Mouse (Mus musculus): Measurements from ENCODE around the gene Pdcd1lg2. TPM values are rescaled to one million over a fixed set of nuclear protein-coding genes. Genes with fewer than 3 reads are reported as not detected.

The Pdcd1lg2 gene
- not detected for total RNA-seq (2021)

DNA sequence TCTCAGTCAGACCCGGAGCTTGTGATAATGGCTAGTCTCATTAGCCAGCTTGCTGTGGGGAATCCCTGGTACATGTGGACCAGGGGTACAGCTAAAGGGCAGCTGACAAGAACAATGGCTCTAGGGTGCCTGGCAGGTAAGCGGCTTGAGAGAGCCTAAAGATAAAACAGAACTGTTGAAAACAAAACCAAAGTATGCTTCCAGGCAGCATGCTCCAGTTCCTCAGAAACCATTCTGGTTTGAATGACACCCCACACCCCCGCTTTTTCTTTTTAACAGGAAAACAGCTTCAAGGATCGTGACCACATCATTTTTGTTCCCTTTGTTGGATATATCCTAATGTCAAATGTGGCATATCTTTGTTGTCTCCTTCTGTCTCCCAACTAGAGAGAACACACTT is at the start of gene Pdcd1lg2:
Gene Pdcd1lg2 (plus strand): TSS at position 301 of the 400 bp plus-strand sequence.
- DNase-seq: no peak

DNA sequence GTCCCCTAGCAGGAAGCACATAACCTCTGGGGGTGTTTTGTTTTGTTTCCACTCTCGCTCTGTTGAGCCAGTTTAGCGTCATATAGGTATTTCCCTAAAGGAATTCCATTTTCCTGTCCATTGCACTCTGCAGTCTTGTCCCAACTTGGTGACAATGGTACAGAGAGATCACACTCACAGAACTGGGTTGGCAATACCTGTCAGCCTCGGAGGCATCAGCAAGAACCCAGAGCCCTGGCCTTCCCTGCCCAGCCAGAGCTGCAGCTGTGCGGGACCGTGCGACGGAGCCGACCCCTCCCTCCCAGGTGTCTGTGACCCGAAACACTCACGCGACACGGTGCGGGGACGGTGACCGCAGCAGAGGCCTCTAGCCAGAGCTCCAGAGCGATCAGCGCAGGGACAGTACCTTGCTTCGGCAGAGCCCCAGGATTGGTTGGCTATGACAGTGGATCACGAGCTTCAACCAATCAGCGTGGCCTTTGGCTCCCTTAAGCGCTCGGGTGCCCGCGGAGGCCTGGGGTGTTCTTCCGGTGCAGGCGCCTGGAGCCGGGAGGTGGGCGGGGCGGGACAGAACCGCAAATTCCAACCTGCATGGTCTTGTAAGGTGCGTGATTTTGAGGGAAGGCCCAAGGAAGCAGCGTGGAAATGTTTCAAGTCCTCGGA is 49.1 kb upstream of the Pdcd1lg2 start:
- peak; percentile 90 for DNase-seq

DNA sequence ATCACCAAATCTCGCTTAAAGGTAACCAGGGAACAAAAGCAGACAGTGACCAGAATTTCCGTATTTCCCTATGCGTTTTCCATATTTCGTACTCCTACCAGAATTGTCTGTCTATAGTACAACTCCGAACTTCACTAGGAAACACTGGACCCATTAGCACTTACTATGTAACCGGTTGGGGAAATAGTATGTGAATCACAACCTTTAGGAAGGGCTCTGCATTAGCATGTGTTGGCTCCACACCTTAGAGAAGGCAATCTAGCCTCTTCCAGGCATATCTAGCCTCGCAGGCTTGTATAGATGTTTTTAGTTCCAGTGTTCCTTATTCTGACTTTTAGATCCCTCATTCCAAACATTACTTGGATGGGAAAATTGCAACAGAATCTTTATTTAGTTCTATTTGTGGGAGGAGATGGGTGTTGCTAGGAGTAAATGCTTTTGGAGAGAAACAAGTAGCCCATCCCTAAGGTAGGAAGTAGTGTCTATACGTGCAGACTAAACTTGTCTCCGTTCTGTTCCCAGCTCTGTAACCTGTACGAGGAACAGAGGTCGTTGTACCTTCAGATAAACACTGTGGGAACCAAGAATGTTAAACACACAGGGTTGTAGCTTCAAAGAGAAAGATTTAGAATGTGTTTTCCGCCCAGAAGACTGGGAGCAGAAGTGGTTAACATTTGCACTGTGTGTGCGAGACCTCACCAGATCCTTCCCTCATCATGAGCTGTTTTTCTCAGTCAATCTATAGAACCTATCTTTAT is 48.4 kb upstream of the Pdcd1lg2 start:
- DNase-seq: no peak

DNA sequence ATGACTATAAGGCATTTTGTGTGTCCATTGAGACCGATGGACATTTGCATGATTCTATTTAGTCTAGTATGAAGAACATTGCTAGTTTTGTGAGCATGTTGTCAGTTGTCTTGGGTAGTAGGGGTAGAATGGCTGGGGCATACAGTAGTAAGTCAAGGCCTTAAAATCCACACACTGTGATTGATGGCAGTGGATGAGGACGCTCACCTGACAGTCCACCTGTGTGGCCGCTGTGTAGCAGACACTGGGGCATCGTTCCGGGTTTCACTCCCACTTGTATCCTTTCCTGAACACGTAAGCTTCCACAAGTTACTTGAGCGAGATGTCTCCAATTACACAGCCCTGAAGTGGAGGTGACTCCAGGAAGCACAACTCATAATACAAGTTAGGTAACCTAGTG is 47.2 kb upstream of the Pdcd1lg2 start:
- no peak for DNase-seq

DNA sequence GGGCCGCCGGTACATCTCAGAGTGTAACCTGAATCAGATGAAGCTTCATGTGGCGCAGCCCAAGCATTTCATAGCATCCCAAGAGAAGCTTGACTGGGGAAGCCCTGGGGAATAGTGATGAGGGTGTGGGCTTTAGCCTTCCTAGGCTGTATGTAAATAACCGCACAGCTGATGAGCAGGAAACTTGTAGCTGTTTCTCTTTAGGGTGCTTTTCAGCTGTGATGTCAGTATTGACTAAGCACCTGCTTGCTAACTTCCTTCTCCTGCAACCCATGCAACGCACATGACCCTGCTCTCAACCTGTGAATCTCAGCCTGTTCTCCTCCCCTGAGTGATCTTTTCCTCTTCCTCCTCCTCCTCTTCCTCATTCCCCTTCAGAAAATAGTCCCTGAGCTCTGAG is 46.6 kb upstream of the Pdcd1lg2 start:
- no peak for DNase-seq

DNA sequence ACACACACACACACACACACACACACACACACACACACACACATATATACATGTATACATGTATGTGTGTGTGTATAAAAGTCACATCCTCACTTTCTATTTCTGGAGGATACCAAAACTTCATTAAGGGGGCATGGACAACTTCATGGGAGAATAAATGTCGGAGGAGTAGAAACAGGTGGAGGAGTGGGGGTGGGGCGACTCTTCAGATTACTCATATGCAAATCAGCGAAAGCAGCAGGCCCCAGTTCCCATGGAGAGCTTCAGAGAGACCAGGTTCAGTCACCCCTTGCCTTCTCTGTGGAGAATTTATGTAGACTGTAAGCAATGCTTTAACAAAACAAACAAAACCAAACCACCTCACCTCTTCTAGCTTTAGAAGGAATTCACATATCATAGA is 45.6 kb upstream of the Pdcd1lg2 start:
- DNase-seq: no peak

DNA sequence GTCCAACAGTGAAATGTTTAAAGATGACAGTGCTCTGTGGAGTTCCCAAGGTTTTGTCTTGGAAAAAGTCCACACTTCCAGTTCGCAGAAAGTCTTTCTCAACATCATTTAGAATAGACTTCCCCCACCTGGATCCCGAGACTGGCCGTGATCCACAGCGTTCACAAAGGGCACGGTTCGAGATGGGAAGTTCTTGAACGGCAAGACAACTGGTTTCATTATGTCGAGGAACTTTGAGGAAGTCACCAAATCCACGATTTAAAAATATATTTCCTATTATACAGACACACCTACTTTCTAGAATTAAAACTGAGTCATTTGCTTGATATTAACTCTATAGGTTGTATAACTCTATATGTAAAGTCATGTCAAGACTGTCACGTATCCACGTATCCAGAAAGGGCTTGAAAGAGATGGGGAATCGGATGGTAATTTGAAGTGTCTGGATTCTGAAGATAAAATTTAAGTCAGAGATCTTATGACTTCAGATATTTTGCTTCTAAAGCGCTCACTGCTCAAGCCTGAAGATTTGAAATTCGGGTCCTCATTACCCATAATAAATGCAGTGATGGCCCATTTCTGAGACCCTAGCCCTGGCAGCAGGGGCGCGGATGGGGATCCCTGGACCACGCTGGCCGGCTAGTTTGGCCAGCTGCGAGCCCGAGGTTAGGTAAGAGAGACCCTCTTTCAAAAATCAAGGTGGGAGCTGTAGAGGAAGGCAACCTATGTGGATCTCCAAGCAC is 44.3 kb upstream of the Pdcd1lg2 start:
- DNase-seq: peak; percentile 10

DNA sequence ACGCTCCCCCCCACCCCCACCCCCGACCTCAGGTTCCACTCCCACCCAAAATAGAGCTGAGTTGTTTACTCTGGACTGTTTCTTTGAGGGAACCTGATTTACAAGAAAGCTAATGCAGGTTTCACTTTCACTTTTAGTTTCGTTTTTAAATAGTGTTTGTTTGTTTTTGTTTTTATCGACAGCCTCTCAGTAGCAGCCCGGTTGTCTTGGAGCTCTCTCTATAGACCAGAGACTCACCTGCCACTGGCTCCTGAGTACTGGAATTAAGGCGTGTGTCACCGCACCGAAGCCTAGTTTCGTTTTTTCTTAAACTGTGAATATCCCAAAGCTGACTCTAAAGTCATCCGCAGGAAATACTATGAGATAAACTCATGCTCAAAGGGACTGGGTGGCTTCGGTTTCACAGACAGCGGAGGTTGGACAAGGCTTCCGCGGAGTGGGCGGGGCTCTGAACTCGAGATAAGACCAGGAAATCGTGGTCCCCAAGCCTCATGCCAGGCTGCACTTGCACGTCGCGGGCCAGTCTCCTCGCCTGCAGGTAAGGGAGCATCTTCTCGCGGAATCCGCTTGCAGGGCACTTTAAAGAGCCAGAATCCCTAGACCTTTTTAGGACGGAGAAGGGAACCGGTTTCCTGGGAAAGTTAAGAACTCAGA is 43.6 kb upstream of the Pdcd1lg2 start, which contains the start of the genes Plgrkt and Cd274:
Gene Plgrkt (minus strand): TSS at position 422 of the 654 bp plus-strand sequence.
Gene Cd274 (plus strand): TSS at position 487 of the 654 bp plus-strand sequence.
- peak; percentile 77 for DNase-seq

DNA sequence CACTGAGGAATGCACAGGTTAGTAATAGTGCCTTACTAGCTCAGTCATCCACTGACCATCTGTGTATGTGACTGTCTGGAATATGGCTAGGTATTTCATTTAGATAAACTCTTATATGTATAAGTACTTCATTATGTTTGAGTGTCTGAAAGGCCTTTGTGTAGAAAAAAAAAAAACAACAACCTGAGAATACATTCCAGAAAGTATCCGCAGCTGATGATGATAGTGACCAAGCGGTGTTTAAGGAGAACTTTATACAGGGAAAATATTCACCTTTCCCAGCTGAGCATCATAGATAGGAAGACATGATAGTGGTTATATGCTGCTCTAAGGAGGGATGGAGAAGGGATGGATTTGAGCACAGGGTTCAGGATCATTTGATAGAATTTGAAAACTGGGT is 42.7 kb upstream of the Pdcd1lg2 start:
- no peak for DNase-seq

DNA sequence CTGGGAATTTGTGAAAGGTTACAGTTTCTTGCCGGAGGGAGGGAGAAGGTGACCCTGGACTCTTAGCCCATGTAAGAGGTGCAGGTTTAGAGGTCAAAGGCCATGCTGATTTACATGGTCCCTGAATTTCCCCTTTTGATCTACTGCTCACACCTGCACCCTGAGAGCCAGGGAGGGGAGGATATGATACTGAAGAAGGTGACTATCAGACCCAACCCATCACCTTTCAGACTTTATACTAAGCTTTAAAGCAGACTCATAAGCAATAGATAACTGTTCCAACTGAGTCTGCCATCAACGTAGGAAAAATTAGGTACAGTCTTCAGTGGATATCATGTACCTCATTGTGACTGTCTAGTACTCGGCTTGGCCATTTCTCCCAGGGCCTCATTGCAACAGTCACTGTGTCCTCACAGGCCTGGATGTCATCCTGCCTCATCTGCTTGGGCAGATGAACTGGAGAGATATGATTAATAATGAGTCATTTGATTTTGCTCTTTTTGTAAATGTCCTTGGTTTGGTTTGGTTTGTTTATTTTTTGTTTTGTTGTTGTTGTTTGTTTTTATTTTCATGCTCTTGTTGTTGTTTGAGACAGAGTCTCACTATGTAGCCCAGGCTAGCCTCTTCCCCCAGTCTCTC is 41.9 kb upstream of the Pdcd1lg2 start:
- DNase-seq: no peak

DNA sequence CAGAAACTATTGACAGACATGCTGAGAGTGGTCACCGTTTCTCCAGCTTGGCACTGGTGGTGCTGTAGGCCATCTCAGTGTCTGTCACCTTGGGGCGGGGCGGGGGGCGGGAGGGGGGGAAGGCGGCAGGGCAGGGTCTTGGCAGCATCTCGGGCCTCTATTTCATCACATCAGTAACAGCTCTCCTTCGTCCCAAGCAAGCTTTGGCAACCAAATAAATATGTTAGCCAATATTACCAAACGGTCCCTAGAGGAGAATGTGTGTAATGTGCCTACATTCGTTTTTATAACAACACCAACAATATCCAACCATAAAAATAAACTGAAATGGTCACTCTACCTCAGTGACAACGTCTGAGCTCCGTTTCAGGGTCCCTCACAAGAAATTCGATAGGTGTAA is 40.6 kb upstream of the Pdcd1lg2 start:
- DNase-seq: no peak

DNA sequence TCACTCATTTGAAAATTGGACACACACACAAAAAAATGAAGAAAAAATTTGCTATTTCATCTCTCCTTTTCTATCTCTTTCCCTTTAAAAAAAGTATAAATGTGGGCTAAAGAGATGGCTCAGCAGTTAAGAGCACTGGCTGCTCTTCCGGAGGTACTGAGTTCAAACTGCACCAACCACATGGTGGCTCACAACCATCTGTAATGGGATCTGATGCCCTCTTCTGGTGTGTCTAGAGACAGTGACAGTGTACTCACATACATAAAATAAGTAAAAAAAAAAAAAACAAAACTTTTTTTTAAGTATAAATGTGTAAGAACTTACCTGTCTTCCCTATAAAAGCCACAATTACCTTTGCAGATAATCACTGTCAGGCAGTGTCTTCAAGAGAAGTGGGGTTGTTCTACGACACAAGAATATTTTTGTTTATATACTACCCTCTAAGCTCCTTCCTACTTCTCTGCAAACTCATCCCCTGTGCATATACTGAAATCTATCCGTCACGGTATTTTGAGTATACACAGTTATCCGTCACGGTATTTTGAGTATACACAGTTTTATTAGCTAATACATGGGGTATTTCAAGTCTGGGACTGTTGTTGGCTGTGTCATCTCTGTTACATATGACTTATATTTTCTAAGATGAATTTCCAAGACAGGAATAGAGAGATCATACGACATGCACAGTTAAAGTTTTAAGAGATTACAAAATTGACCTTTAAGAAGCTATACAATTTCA is 40.0 kb upstream of the Pdcd1lg2 start:
- no peak for DNase-seq

DNA sequence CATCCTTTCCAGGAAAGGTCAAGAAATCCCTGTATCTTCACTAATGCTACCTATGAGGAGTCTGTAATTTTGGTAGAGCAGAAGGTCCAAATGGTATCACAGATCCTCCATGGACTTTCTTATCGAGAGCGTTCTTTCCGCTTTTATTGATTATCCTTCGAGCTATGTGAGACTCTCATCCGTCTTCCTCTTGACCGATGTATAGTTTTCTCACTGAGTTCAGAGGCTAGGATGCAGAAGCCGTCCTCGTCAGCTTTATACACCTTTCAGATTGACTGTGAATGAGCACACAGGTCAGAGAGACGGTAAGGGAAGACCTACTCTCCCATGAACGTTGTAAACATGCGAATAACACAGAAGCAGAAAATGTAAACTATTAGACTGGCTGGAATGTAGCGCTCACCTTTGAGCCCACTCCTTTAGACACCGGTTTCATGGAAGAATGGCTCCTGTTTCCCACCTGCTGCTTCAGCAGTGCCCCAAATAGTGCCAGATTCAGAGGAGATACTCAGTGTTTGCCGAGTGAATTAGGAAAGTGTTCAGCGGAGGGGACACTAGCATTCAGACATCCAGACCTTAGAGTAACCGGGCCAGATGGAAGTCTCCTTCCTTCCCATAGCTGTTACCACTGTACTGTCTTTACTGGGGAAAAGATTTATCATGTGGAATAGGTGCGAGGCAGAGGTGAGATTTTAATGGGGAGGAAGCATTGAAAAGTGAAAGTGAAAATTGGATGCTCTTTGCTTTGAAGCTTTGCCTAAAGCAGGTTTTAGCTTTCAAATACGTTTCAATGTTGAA is 39.2 kb upstream of the Pdcd1lg2 start:
- no peak for DNase-seq

DNA sequence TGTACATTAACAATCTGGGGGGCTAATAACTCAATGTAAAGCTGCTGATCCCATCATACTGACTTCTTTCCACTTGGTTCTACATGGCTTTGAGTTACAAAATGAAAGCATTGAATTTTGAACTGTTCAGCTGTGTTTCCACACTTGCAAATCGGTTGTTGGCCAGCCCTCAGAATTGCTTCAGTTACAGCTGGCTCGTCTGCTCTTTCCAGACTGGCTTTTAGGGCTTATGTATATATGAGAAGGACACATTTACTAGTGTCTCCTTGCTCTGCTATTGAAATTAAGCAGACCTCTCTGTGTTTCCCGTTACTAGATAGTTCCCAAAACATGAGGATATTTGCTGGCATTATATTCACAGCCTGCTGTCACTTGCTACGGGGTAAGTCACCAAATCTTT is 38.6 kb upstream of the Pdcd1lg2 start:
- no peak for DNase-seq

DNA sequence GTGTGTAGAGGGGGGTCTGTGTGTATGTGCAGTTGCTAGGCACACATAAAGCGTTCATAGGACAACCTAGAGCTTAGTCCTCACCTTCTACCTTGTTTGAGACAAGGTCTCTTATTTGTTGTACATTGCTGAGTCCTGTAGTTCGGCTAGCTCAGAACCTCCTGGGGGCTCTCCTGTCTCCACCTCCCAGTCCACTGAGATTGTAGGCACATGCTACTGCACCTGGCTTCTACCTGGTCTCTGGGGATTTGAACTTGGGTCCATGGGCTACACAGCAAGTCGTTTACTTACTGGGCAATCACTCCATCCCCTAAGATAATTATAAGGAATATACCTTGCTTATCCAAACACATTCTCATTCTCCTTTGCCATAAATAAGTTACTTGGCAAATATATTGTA is 38.1 kb upstream of the Pdcd1lg2 start:
- no peak for DNase-seq

DNA sequence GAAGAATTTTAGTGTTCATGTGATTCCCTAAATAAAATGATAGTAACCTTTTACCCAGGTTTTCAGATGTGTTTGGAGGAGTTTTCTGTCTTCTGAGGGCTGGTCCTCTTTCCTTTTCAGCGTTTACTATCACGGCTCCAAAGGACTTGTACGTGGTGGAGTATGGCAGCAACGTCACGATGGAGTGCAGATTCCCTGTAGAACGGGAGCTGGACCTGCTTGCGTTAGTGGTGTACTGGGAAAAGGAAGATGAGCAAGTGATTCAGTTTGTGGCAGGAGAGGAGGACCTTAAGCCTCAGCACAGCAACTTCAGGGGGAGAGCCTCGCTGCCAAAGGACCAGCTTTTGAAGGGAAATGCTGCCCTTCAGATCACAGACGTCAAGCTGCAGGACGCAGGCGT is 37.3 kb upstream of the Pdcd1lg2 start:
- DNase-seq: no peak

DNA sequence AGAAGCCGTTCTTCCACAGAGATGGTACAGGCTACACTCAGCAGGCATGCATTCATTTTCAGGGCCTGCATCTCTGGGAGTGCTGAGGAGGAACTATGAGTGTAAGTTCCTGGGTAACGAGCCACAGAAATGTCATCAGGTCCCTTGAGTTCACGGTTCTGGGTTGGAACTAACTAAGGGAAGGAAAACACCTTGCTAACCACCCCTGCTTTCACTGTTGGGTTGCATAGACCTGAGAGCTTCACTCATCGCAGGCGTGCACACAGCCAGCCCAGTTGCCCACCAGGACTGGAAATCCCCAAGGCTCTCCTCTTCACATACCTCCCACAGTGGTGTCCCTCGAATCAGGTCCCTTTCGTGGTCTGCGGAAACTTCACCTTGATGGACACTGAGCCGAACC is 35.8 kb upstream of the Pdcd1lg2 start:
- no peak for DNase-seq

DNA sequence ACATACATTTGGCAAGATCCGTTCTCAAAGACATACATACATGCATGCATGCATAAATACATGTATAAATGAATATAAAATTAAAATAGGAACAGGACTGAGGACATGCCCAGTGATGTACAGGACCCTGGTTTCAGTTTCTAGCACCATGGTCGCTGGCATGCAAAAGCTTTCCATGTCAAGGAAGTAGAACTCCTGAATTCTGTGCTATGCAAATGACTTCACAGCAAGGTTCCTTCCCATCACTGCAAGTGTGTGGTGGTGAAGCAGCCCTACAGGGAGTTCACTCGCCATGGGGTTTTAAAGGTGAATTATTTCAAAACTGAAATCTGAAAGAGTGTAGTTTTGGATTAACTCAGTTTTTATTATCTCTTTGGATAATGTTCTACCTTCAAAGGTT is 34.3 kb upstream of the Pdcd1lg2 start:
- DNase-seq: no peak

DNA sequence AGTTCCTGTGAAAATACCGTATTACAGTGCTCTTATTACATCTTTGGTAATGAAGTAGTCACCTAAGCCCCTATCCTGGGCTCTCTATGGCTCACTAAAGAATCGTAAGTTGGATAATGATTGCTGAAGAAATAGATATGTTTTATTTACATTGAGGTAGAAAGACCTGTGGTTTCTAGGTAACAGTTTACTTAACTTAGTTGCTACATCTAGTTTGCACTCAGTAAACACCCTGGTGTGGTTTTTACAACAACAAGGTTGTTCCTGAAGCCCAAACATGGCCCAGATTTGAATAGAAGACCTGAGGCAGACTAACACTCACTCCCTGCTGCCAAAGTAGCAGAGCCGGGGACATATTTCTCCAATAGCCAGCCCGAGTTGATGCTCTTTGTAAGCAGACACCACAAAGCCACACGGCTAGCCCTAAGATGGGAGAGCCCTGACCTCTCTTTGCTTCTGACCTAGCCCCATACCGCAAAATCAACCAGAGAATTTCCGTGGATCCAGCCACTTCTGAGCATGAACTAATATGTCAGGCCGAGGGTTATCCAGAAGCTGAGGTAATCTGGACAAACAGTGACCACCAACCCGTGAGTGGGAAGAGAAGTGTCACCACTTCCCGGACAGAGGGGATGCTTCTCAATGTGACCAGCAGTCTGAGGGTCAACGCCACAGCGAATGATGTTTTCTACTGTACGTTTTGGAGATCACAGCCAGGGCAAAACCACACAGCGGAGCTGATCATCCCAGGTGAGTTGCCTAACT is 30.7 kb upstream of the Pdcd1lg2 start:
- no peak for DNase-seq

DNA sequence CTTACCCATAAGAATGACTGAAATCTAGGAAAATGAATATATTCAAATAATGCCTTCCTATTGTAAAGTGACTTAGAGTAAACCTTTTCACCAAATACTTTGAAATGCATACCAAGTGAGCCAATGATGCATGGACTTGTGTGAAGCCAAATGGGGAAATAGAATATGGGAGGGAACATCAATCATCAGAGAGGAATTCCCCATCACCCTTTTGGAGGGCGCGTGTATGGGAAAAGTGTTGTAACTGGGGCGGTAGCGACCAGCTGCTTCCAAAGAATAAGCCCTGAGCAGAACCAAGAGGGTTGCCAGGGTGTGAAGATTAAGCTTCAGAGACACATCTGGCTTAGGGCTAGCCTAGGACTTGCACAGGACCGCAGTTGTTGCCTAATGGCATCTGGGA is 27.4 kb upstream of the Pdcd1lg2 start:
- DNase-seq: no peak
